ENCODE assay signal across 24 mouse cellular contexts in the genomic region with DNA sequence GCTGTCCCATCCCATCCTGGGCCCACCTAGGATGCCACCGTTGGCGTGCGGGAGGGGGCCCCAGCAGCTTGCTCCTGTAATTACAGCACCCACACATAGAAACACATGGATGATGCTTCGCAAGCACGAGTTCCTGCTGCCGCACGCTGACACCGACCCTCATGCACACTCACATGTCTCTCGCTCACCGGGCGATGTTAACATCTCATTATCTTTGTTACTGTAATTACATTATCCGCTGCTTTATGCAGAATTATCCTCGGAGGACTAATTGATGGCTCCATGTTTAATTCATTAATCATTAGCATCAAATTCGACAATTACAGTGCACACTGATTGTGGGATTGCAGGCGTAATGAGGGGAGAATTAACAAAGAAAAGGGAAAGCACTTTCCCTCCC. TPM values are rescaled to one million over a fixed set of nuclear protein-coding genes. Genes with fewer than 3 reads are reported as not detected.
DNase-seq lines count a peak whose midpoint lies in the region; ATAC-seq and TF ChIP-seq lines count a peak whose summit lies in the region.
"Had no signal": no experiment of that assay in that cellular context is flagged by ENCODE, and none has a peak within 500 bp of the region (broad histone marks: within the 10 kb centered on the region; RNA-seq: fewer than 3 reads in every experiment).

No protein-coding gene starts in this region.

- peaks cover 80% of the 10 kb centered on the region for H3K36me3 ChIP-seq in hindbrain, embryonic 12.5 days
- H3K36me3 ChIP-seq in hindbrain, embryonic 10.5 days = peaks cover 100% of the 10 kb centered on the region
- H3K36me3 ChIP-seq in midbrain, embryonic 14.5 days (ENCODE audit: control insufficient read depth, insufficient read depth, low read length) = peaks cover 88% of the 10 kb centered on the region
- H3K36me3 ChIP-seq in heart, adult 2 months (ENCODE audit: control insufficient read depth, insufficient read depth, low read length) = no peaks in the 10 kb centered on the region

- TF ChIP-seq POLR2A in heart, adult 2 months (IDR thresholded peaks at IDR 0.05; ENCODE audit: insufficient read depth, low read depth, low read length) = no peak

- H3K4me3 ChIP-seq in hindbrain, embryonic 12.5 days = no peak overlapping the region
- no peak overlapping the region for H3K4me3 ChIP-seq in hindbrain, embryonic 10.5 days
- H3K4me3 ChIP-seq in midbrain, embryonic 14.5 days (replicated peaks; ENCODE audit: low read depth, low read length) = no peak overlapping the region
- no peak overlapping the region for H3K4me3 ChIP-seq in heart, adult 2 months
- H3K4me3 ChIP-seq: heart, embryonic 13.5 days; limb, embryonic 13.5 days; liver, embryonic 13.5 days had no signal

- no peak overlapping the region for H3K4me2 ChIP-seq in hindbrain, embryonic 12.5 days (replicated peaks)
- H3K4me2 ChIP-seq in midbrain, embryonic 14.5 days (ENCODE audit: low read length) = no peak overlapping the region
- H3K4me2 ChIP-seq: heart, embryonic 13.5 days; limb, embryonic 13.5 days; liver, embryonic 13.5 days; lung, embryonic 14.5 days had no signal

- DNase-seq in hindbrain, embryonic 10.5 days (ENCODE audit: low spot score) = no peak
- peak; percentile 71 for DNase-seq in retina, postnatal 1 day
- DNase-seq in retina, embryonic 14.5 days (ENCODE audit: low spot score) = no peak
- DNase-seq in midbrain, embryonic 14.5 days = peak; percentile 66
- no peak for DNase-seq in gastrocnemius, adult 8-10 months (ENCODE audit: low spot score in 2 of 2)
- no peak for DNase-seq in heart, adult 2 months
- DNase-seq: adrenal gland, postnatal 10 days; cerebellum, adult 11 months; gastrocnemius, postnatal 10 days; heart, adult 11 months; kidney, adult 8-10 months; kidney, postnatal 14 days; liver, embryonic 13.5 days; lung, embryonic 14.5 days; lung, postnatal 36 days; thymus, postnatal 36 days had no signal

- WGBS in hindbrain, embryonic 12.5 days = 61% methylated on average over 15 of the region's 15 CpGs
- WGBS in hindbrain, embryonic 10.5 days = 89% methylated on average over 15 of the region's 15 CpGs
- WGBS in midbrain, embryonic 14.5 days = 59% methylated on average over 15 of the region's 15 CpGs
- 91% methylated on average over 15 of the region's 15 CpGs for WGBS in heart, adult 2 months

- no peaks in the 10 kb centered on the region; the same call in 1 of the 2 replicates for H3K27me3 ChIP-seq in hindbrain, embryonic 12.5 days
- H3K27me3 ChIP-seq in hindbrain, embryonic 10.5 days (ENCODE audit: insufficient read depth, poor library complexity, severe bottlenecking) = no peaks in the 10 kb centered on the region
- H3K27me3 ChIP-seq in midbrain, embryonic 14.5 days (ENCODE audit: control insufficient read depth, insufficient read depth, low read length) = no peaks in the 10 kb centered on the region
- no peaks in the 10 kb centered on the region for H3K27me3 ChIP-seq in heart, adult 2 months (ENCODE audit: control insufficient read depth, insufficient read depth, low read length)
- H3K27me3 ChIP-seq: heart, embryonic 13.5 days; limb, embryonic 13.5 days; liver, embryonic 13.5 days; Patski had no signal

- H3K4me1 ChIP-seq in hindbrain, embryonic 12.5 days = peaks cover 57% of the 10 kb centered on the region
- H3K4me1 ChIP-seq in hindbrain, embryonic 10.5 days (replicated peaks) = peaks cover 47% of the 10 kb centered on the region
- H3K4me1 ChIP-seq in midbrain, embryonic 14.5 days (ENCODE audit: control insufficient read depth, insufficient read depth, low read length) = peaks cover 6% of the 10 kb centered on the region; the same call in 1 of the 2 replicates
- H3K4me1 ChIP-seq in heart, adult 2 months (ENCODE audit: control insufficient read depth, insufficient read depth, low read length) = no peaks in the 10 kb centered on the region
- H3K4me1 ChIP-seq: liver, embryonic 13.5 days had no signal

- peak overlapping the region; percentile 71; the same call in 1 of the 2 replicates for H3K27ac ChIP-seq in hindbrain, embryonic 12.5 days
- no peak overlapping the region for H3K27ac ChIP-seq in hindbrain, embryonic 10.5 days
- peak overlapping the region; percentile 38; the same call in 1 of the 2 replicates for H3K27ac ChIP-seq in midbrain, embryonic 14.5 days (replicated peaks; ENCODE audit: low read depth, low read length)
- H3K27ac ChIP-seq in heart, adult 2 months = no peak overlapping the region
- H3K27ac ChIP-seq: heart, embryonic 13.5 days; limb, embryonic 13.5 days; liver, embryonic 13.5 days had no signal

- no peaks in the 10 kb centered on the region for H3K9me3 ChIP-seq in hindbrain, embryonic 12.5 days (replicated peaks)
- no peaks in the 10 kb centered on the region for H3K9me3 ChIP-seq in hindbrain, embryonic 10.5 days
- no peaks in the 10 kb centered on the region for H3K9me3 ChIP-seq in midbrain, embryonic 14.5 days (ENCODE audit: control insufficient read depth, low read length)
- H3K9me3 ChIP-seq: heart, embryonic 13.5 days; limb, embryonic 13.5 days; liver, embryonic 13.5 days had no signal

- intact Hi-C loops in heart, adult 2 months (cut with DNase I) = no loop called here

- no peak for TF ChIP-seq EP300 in heart, adult 2 months (IDR thresholded peaks at IDR 0.05; ENCODE audit: insufficient read depth, low read depth, low read length)

- no peak overlapping the region for H3K9ac ChIP-seq in hindbrain, embryonic 12.5 days
- H3K9ac ChIP-seq in midbrain, embryonic 14.5 days (replicated peaks; ENCODE audit: low read length) = no peak overlapping the region
- H3K9ac ChIP-seq in heart, adult 2 months (ENCODE audit: low read depth, low read length) = no peak overlapping the region
- H3K9ac ChIP-seq: heart, embryonic 13.5 days; limb, embryonic 13.5 days; liver, embryonic 13.5 days; lung, embryonic 14.5 days had no signal

- TF ChIP-seq CTCF in heart, adult 2 months (IDR thresholded peaks at IDR 0.05) = no peak

- H3K79me2 ChIP-seq in heart, adult 2 months (replicated peaks; ENCODE audit: control insufficient read depth, insufficient read depth, low read length) = no peaks in the 10 kb centered on the region

- no peak for ATAC-seq in hindbrain, embryonic 12.5 days (ENCODE audit: low FRiP score)
- ATAC-seq in midbrain, embryonic 14.5 days (ENCODE audit: low FRiP score, low TSS enrichment) = peak; percentile 36; the same call in 1 of the 2 replicates
- ATAC-seq: Patski had no signal

RNA-seq across cellular contexts. Expression of a gene that starts 32.0 kb away (rescaled TPM):
- 5.6 and 6.7 TPM in 2 replicates for polyA plus RNA-seq in hindbrain, embryonic 12.5 days (2016; fragmentation: Nextera tagmentation; extraction: Ambion mirVana)
- 1.3 and 1.5 TPM in 2 replicates for polyA plus RNA-seq in hindbrain, embryonic 10.5 days (2016; fragmentation: Nextera tagmentation; extraction: Ambion mirVana)
- 0.05 and 0.12 TPM in 2 replicates for polyA plus RNA-seq in midbrain, embryonic 14.5 days (2014; fragmentation: Nextera tagmentation; extraction: Ambion mirVana)
- not detected for total RNA-seq in gastrocnemius, adult 8-10 months (2022)
- total RNA-seq in heart, adult 2 months (2021) = not detected
- polyA plus RNA-seq in heart, adult 2 months (2012; rRNA removed) = 0.06 TPM in 1 of 2 replicates, not detected in the other
- total RNA-seq: gastrocnemius, postnatal 10 days; heart, postnatal 25 days; layer of hippocampus, adult 8-10 months; megakaryocyte-erythroid progenitor cell, adult 5-6 weeks had no signal
- polyA plus RNA-seq: limb, embryonic 13.5 days; Patski had no signal

RNA-seq across cellular contexts. Expression of a gene that starts 43.0 kb away (rescaled TPM):
- 83.7 and 86.2 TPM in 2 replicates for polyA plus RNA-seq in hindbrain, embryonic 12.5 days (2016; fragmentation: Nextera tagmentation; extraction: Ambion mirVana)
- polyA plus RNA-seq in hindbrain, embryonic 10.5 days (2016; fragmentation: Nextera tagmentation; extraction: Ambion mirVana) = 31.9 and 36.5 TPM in 2 replicates
- polyA plus RNA-seq in midbrain, embryonic 14.5 days (2014; fragmentation: Nextera tagmentation; extraction: Ambion mirVana) = 65.1 and 79.0 TPM in 2 replicates
- total RNA-seq in gastrocnemius, adult 8-10 months (2022) = 10 to 100 TPM; 79.7 to 89.0 (median 83.6) TPM
- 100 to 1,000 TPM in 1 of 2 experiments, 10 to 100 TPM in 1; 88.4 to 103 TPM for total RNA-seq in heart, adult 2 months (2021)
- 78.1 and 102 TPM in 2 replicates for polyA plus RNA-seq in heart, adult 2 months (2012; rRNA removed)

RNA-seq across cellular contexts. Expression of a gene that starts 45.8 kb away (rescaled TPM):
- polyA plus RNA-seq in hindbrain, embryonic 12.5 days (2016; fragmentation: Nextera tagmentation; extraction: Ambion mirVana) = 0.32 and 0.42 TPM in 2 replicates
- polyA plus RNA-seq in hindbrain, embryonic 10.5 days (2016; fragmentation: Nextera tagmentation; extraction: Ambion mirVana) = 0.17 TPM in 1 of 2 replicates, not detected in the other
- 0.09 and 0.12 TPM in 2 replicates for polyA plus RNA-seq in midbrain, embryonic 14.5 days (2014; fragmentation: Nextera tagmentation; extraction: Ambion mirVana)
- total RNA-seq in gastrocnemius, adult 8-10 months (2022) = 100 to 1,000 TPM; 101 to 130 (median 119) TPM
- 10 to 100 TPM; 80.8 to 93.5 TPM for total RNA-seq in heart, adult 2 months (2021)
- polyA plus RNA-seq in heart, adult 2 months (2012; rRNA removed) = 138 and 163 TPM in 2 replicates
- total RNA-seq: megakaryocyte-erythroid progenitor cell, adult 5-6 weeks had no signal
- polyA plus RNA-seq: C2C12, Patski had no signal

RNA-seq across cellular contexts. Expression of a gene that starts 47.4 kb away (rescaled TPM):
- polyA plus RNA-seq in hindbrain, embryonic 12.5 days (2016; fragmentation: Nextera tagmentation; extraction: Ambion mirVana) = 32.6 and 36.7 TPM in 2 replicates
- 32.7 and 38.4 TPM in 2 replicates for polyA plus RNA-seq in hindbrain, embryonic 10.5 days (2016; fragmentation: Nextera tagmentation; extraction: Ambion mirVana)
- polyA plus RNA-seq in midbrain, embryonic 14.5 days (2014; fragmentation: Nextera tagmentation; extraction: Ambion mirVana) = 51.0 and 64.1 TPM in 2 replicates
- total RNA-seq in gastrocnemius, adult 8-10 months (2022) = 10 to 100 TPM; 18.4 to 19.9 (median 19.3) TPM
- 10 to 100 TPM; 10.4 to 13.9 TPM for total RNA-seq in heart, adult 2 months (2021)
- 28.5 and 34.0 TPM in 2 replicates for polyA plus RNA-seq in heart, adult 2 months (2012; rRNA removed)

RNA-seq across cellular contexts. Expression of a gene that starts 49.9 kb away (rescaled TPM):
- 109 and 113 TPM in 2 replicates for polyA plus RNA-seq in hindbrain, embryonic 12.5 days (2016; fragmentation: Nextera tagmentation; extraction: Ambion mirVana)
- 114 and 127 TPM in 2 replicates for polyA plus RNA-seq in hindbrain, embryonic 10.5 days (2016; fragmentation: Nextera tagmentation; extraction: Ambion mirVana)
- polyA plus RNA-seq in midbrain, embryonic 14.5 days (2014; fragmentation: Nextera tagmentation; extraction: Ambion mirVana) = 91.8 and 105 TPM in 2 replicates
- 100 to 1,000 TPM; 188 to 243 (median 221) TPM for total RNA-seq in gastrocnemius, adult 8-10 months (2022)
- total RNA-seq in heart, adult 2 months (2021) = 100 to 1,000 TPM; 287 to 328 TPM
- 609 and 613 TPM in 2 replicates for polyA plus RNA-seq in heart, adult 2 months (2012; rRNA removed)

Comparison
In these comparisons a context has a peak if more than half of its experiments do, and no peak if none do; other contexts are left out.
1. H3K27ac ChIP-seq: peak in hindbrain, embryonic 12.5 days (single experiment) and midbrain, embryonic 14.5 days (single experiment); none in hindbrain, embryonic 10.5 days (single experiment) and heart, adult 2 months (single experiment).
2. DNase-seq: peak in retina, postnatal 1 day (single experiment) and midbrain, embryonic 14.5 days (single experiment); none in hindbrain, embryonic 10.5 days (single experiment), retina, embryonic 14.5 days (single experiment), gastrocnemius, adult 8-10 months (0 of 2) and heart, adult 2 months (0 of 2).
3. RNA of a gene that starts 45.8 kb away (polyA plus RNA-seq): 138 to 163 TPM in heart, adult 2 months; 0.32 to 0.42 TPM in hindbrain, embryonic 12.5 days, 0.17 TPM in hindbrain, embryonic 10.5 days and 0.09 to 0.12 TPM in midbrain, embryonic 14.5 days; every median in the first group is over 10 times any median in the second.